Mouse (Mus musculus): ENCODE data around the gene Cops6.

Gene Cops6

GRCm38 (mm10) chr5:138187661-138188306, 26.9 kb downstream of the Cops6 start:
- peak; percentile 54 to 75 for DNase-seq

- peak; percentile 87 to 89 for DNase-seq
These were observed 33.2 kb downstream of the Cops6 start, which contains the start of gene Mblac1 for GRCm38 (mm10) chr5:138193771-138194727. Gene Mblac1 (plus strand): TSS chr5:138194314.

GRCm38 (mm10) chr5:138194755-138195345, 34.0 kb downstream of the Cops6 start:
- DNase-seq, result peak; percentile 43 to 44

- no peak for DNase-seq
These were observed 34.6 kb downstream of the Cops6 start for GRCm38 (mm10) chr5:138195463-138195862.

- DNase-seq, result no peak
These were observed 38.7 kb downstream of the Cops6 start for GRCm38 (mm10) chr5:138199576-138199975.

- DNase-seq, result no peak
These were observed 41.2 kb downstream of the Cops6 start for GRCm38 (mm10) chr5:138202086-138202485.

- DNase-seq, result no peak
These were observed 46.4 kb downstream of the Cops6 start for GRCm38 (mm10) chr5:138207253-138207652.

GRCm38 (mm10) chr5:138207873-138208272, 47.0 kb downstream of the Cops6 start:
- DNase-seq, result no peak

Data from lung, postnatal 4 days (tissue).